Mouse (Mus musculus) MEL (cell line): ENCODE measurements around the gene Chuk. TPM values are rescaled to one million over a fixed set of nuclear protein-coding genes. Genes with fewer than 3 reads are reported as not detected.
A peak's percentile ranks its signal among the peaks of the same experiment; 100 is the strongest.

Experiments
- DNase-seq: peaks from one replicate; pipeline ENCODE4 v3.0.0; 2011; ENCODE audit warnings: low read depth, low spot score
- H3K27ac ChIP-seq: 2 replicates; pipeline ENCODE4 v1.5.1; 2012; ENCODE audit warnings: low read depth, mild to moderate bottlenecking, control low read depth, low read length, moderate library complexity; ENCODE audit not compliant: control insufficient read depth
- H3K27me3 ChIP-seq, 2 experiments: fragments of 150-350 bp in 1 of 2; sonication (generic) in 1 of 2; 2 replicates each; pipeline ENCODE4 v1.6.1; 2012; ENCODE audit warnings: low read length in 2 of 2, mild to moderate bottlenecking in 2 of 2, improper control_type of control experiment in 1 of 2, moderate library complexity in 1 of 2; ENCODE audit not compliant: insufficient read depth in 2 of 2, control insufficient read depth in 1 of 2
- H3K36me3 ChIP-seq, 2 experiments: 2 replicates each; pipeline ENCODE4 v1.6.1; 2012 to 2014; ENCODE audit warnings: low read length in 2 of 2, improper control_type of control experiment in 1 of 2, inconsistent platforms in 1 of 2, mild to moderate bottlenecking in 1 of 2; ENCODE audit not compliant: insufficient read depth in 2 of 2, control insufficient read depth in 1 of 2
- H3K4me1 ChIP-seq, 2 experiments: fragments of 150-350 bp in 1 of 2; sonication (generic) in 1 of 2; 2 replicates each; pipeline ENCODE4 v1.6.1; 2012; ENCODE audit warnings: low read length in 2 of 2, improper control_type of control experiment in 1 of 2, mild to moderate bottlenecking in 1 of 2; ENCODE audit not compliant: insufficient read depth in 2 of 2, control insufficient read depth in 1 of 2
- H3K4me3 ChIP-seq, 2 experiments: fragments of 150-350 bp in 1 of 2; sonication (generic) in 1 of 2; 2 replicates each; pipeline ENCODE4 v1.5.1; 2012; ENCODE audit warnings: low read depth in 2 of 2, low read length in 2 of 2, mild to moderate bottlenecking in 2 of 2, moderate library complexity in 2 of 2, control low read depth in 1 of 2, improper control_type of control experiment in 1 of 2; ENCODE audit not compliant: control insufficient read depth in 1 of 2, insufficient read depth in 1 of 2
- H3K79me2 ChIP-seq: 2 replicates; pipeline ENCODE4 v1.6.1; 2012; ENCODE audit warnings: mild to moderate bottlenecking, low read length, moderate library complexity; ENCODE audit not compliant: control insufficient read depth, poor library complexity, insufficient read depth
- H3K9ac ChIP-seq: 2 replicates; pipeline ENCODE4 v1.6.1; 2012; ENCODE audit warnings: low read depth, mild to moderate bottlenecking, control low read depth, low read length, moderate library complexity; ENCODE audit not compliant: control insufficient read depth, poor library complexity, severe bottlenecking
- H3K9me3 ChIP-seq: fragments of 150-350 bp; sonication (generic); replicated peaks from 2 replicates; pipeline ENCODE4 v1.6.1; 2012; ENCODE audit warnings: mild to moderate bottlenecking, low read length, improper control_type of control experiment, moderate library complexity; ENCODE audit not compliant: insufficient read depth
- BHLHE40 ChIP-seq: IDR thresholded peaks from 2 replicates; pipeline ENCODE4 v1.6.1; 2012; ENCODE audit warnings: low read depth, mild to moderate bottlenecking, inconsistent platforms, low read length, improper control_type of control experiment, borderline replicate concordance
- CHD2 ChIP-seq: IDR thresholded peaks from 2 replicates; pipeline ENCODE4 v1.6.1; 2011; ENCODE audit warnings: low read length, improper control_type of control experiment
- CTCF ChIP-seq, 3 experiments: IDR thresholded peaks in 2 of 3; conservative IDR thresholded peaks in 1 of 3; 2 replicates each; pipeline ENCODE4 v1.5.1; 2011 to 2012; ENCODE audit warnings: low read length in 3 of 3, low read depth in 2 of 3, mild to moderate bottlenecking in 2 of 3, improper control_type of control experiment in 1 of 3, inconsistent platforms in 1 of 3, mixed read lengths in 1 of 3, moderate library complexity in 1 of 3; ENCODE audit not compliant: control insufficient read depth in 1 of 3, insufficient read depth in 1 of 3, poor library complexity in 1 of 3, severe bottlenecking in 1 of 3
- ELF1 ChIP-seq: IDR thresholded peaks from 2 replicates; pipeline ENCODE4 v1.6.1; 2014; ENCODE audit warnings: low read depth, mild to moderate bottlenecking, inconsistent platforms, low read length, improper control_type of control experiment, moderate library complexity
- EP300 ChIP-seq, 2 experiments: IDR thresholded peaks; 2 replicates each; pipeline ENCODE4 v1.6.1; 2011; ENCODE audit warnings: improper control_type of control experiment in 2 of 2, low read length in 2 of 2, low read depth in 1 of 2, mild to moderate bottlenecking in 1 of 2
- ETS1 ChIP-seq: IDR thresholded peaks from 2 replicates; pipeline ENCODE4 v1.6.1; 2012; ENCODE audit warnings: low read depth, mild to moderate bottlenecking, inconsistent platforms, low read length, improper control_type of control experiment, moderate library complexity
- GABPA ChIP-seq: IDR thresholded peaks from 2 replicates; pipeline ENCODE4 v1.6.1; 2012; ENCODE audit warnings: low read depth, mild to moderate bottlenecking, inconsistent platforms, low read length, improper control_type of control experiment, moderate library complexity
- GATA1 ChIP-seq: IDR thresholded peaks from 2 replicates; pipeline ENCODE4 v1.6.1; 2011; ENCODE audit warnings: low read depth, low read length, improper control_type of control experiment
- HCFC1 ChIP-seq: IDR thresholded peaks from 2 replicates; pipeline ENCODE4 v1.6.1; 2012; ENCODE audit warnings: low read depth, mild to moderate bottlenecking, inconsistent platforms, low read length, improper control_type of control experiment, moderate library complexity
- KAT2A ChIP-seq: conservative IDR thresholded peaks from 2 replicates; pipeline ENCODE4 v1.6.1; 2012; ENCODE audit warnings: low read depth, low read length, improper control_type of control experiment, inconsistent platforms
- MAFK ChIP-seq: IDR thresholded peaks from 2 replicates; pipeline ENCODE4 v1.6.1; 2011; ENCODE audit warnings: low read depth, mild to moderate bottlenecking, low read length, improper control_type of control experiment, borderline replicate concordance
- MAX ChIP-seq: IDR thresholded peaks from 2 replicates; pipeline ENCODE4 v1.6.1; 2011; ENCODE audit warnings: low read length, improper control_type of control experiment
- MAZ ChIP-seq: IDR thresholded peaks from 2 replicates; pipeline ENCODE4 v1.6.1; 2012; ENCODE audit warnings: low read depth, mild to moderate bottlenecking, inconsistent platforms, low read length, improper control_type of control experiment
- MEF2A ChIP-seq: IDR thresholded peaks from 2 replicates; pipeline ENCODE4 v1.6.1; 2014; ENCODE audit warnings: low read depth, mild to moderate bottlenecking, inconsistent platforms, low read length, improper control_type of control experiment; ENCODE audit not compliant: poor library complexity, insufficient replicate concordance, severe bottlenecking; ENCODE audit errors: extremely low read depth
- MXI1 ChIP-seq: IDR thresholded peaks from 2 replicates; pipeline ENCODE4 v1.6.1; 2011; ENCODE audit warnings: mild to moderate bottlenecking, low read depth, low read length, improper control_type of control experiment
- MYB ChIP-seq: IDR thresholded peaks from 2 replicates; pipeline ENCODE4 v1.6.1; 2011; ENCODE audit warnings: mild to moderate bottlenecking, low read depth, low read length, improper control_type of control experiment
- MYC ChIP-seq: IDR thresholded peaks from 2 replicates; pipeline ENCODE4 v1.6.1; 2011; ENCODE audit warnings: low read depth, mild to moderate bottlenecking, low read length, improper control_type of control experiment, moderate library complexity
- NELFE ChIP-seq: IDR thresholded peaks from 2 replicates; pipeline ENCODE4 v1.6.1; 2011; ENCODE audit warnings: low read depth, low read length, improper control_type of control experiment
- NRF1 ChIP-seq: IDR thresholded peaks from 2 replicates; pipeline ENCODE4 v1.6.1; 2014; ENCODE audit warnings: low read depth, mild to moderate bottlenecking, inconsistent platforms, low read length, improper control_type of control experiment, moderate library complexity; ENCODE audit not compliant: poor library complexity, insufficient read depth, severe bottlenecking
- POLR2A ChIP-seq, 2 experiments: IDR thresholded peaks; 2 replicates each; pipeline ENCODE4 v1.6.1; 2011 to 2012; ENCODE audit warnings: low read length in 2 of 2, mild to moderate bottlenecking in 2 of 2, control low read depth in 1 of 2, improper control_type of control experiment in 1 of 2, low read depth in 1 of 2, moderate library complexity in 1 of 2; ENCODE audit not compliant: control insufficient read depth in 1 of 2, insufficient read depth in 1 of 2, poor library complexity in 1 of 2
- POLR2AphosphoS2 ChIP-seq: IDR thresholded peaks from 2 replicates; pipeline ENCODE4 v1.6.1; 2011; ENCODE audit warnings: low read length, improper control_type of control experiment
- POLR2AphosphoS5 ChIP-seq: IDR thresholded peaks from 2 replicates; pipeline ENCODE4 v1.6.1; 2012; ENCODE audit warnings: low read depth, borderline replicate concordance, mild to moderate bottlenecking, inconsistent platforms, low read length, moderate library complexity, mixed read lengths
- RCOR1 ChIP-seq: IDR thresholded peaks from 2 replicates; pipeline ENCODE4 v1.6.1; 2012; ENCODE audit warnings: low read depth, mild to moderate bottlenecking, inconsistent platforms, low read length, improper control_type of control experiment
- SIN3A ChIP-seq: IDR thresholded peaks from 2 replicates; pipeline ENCODE4 v1.6.1; 2012; ENCODE audit warnings: low read length, improper control_type of control experiment, inconsistent platforms
- TAL1 ChIP-seq: IDR thresholded peaks from 2 replicates; pipeline ENCODE4 v1.6.1; 2012; ENCODE audit warnings: mild to moderate bottlenecking, inconsistent platforms, low read length, moderate library complexity, mixed read lengths
- TBP ChIP-seq: IDR thresholded peaks from 2 replicates; pipeline ENCODE4 v1.8.0; 2011; ENCODE audit warnings: low read depth, low read length, improper control_type of control experiment
- TCF12 ChIP-seq: IDR thresholded peaks from 2 replicates; pipeline ENCODE4 v1.6.1; 2014; ENCODE audit warnings: low read depth, mild to moderate bottlenecking, inconsistent platforms, low read length, improper control_type of control experiment, moderate library complexity
- USF1 ChIP-seq: IDR thresholded peaks from 2 replicates; pipeline ENCODE4 v1.6.1; 2014; ENCODE audit warnings: low read depth, mild to moderate bottlenecking, inconsistent platforms, low read length, improper control_type of control experiment, moderate library complexity
- ZKSCAN1 ChIP-seq: IDR thresholded peaks from 2 replicates; pipeline ENCODE4 v1.6.1; 2012; ENCODE audit warnings: low read depth, mild to moderate bottlenecking, inconsistent platforms, low read length, improper control_type of control experiment, moderate library complexity
- ZMIZ1 ChIP-seq: IDR thresholded peaks from 2 replicates; pipeline ENCODE4 v1.6.1; 2012; ENCODE audit warnings: low read depth, mild to moderate bottlenecking, inconsistent platforms, low read length, improper control_type of control experiment, moderate library complexity
- ZNF384 ChIP-seq: IDR thresholded peaks from 2 replicates; pipeline ENCODE4 v1.6.1; 2012; ENCODE audit warnings: low read depth, mild to moderate bottlenecking, inconsistent platforms, low read length, improper control_type of control experiment
- polyA plus RNA-seq, 2 experiments: library from polyadenylated mRNA; stranded (reverse) in 1 of 2; unstranded in 1 of 2; fragments of >175 nt in 1 of 2; fragments of >200 nt in 1 of 2; gene quantifications; 2 replicates each; pipeline versions ENCODE4 v1.2.1 to v1.2.4; 2012; ENCODE audit warnings: low replicate concordance in 2 of 2, low read depth in 1 of 2; ENCODE audit not compliant: insufficient read length in 2 of 2, insufficient read depth in 1 of 2, missing spikeins in 1 of 2
- total RNA-seq: library from RNA; depleted of rRNA; stranded (reverse); fragments of 300-350 nt; gene quantifications from 2 replicates; pipeline ENCODE4 v1.2.3, GENCODE M21; 2012

Gene Chuk
- total and polyA plus RNA-seq, 3 experiments: 50.5 to 463 (median 58.3) TPM

GRCm38 (mm10) chr19:44145702-44146567 is 38.7 kb upstream of the Chuk start, which contains the start of gene Bloc1s2:
TSS of gene Bloc1s2 (minus strand) at chr19:44146446.
- H3K27ac ChIP-seq: peak within 1 kb of the TSS; percentile 74

GRCm38 (mm10) chr19:44144366-44144765 is 37.1 kb upstream of the Chuk start:
- H3K27ac ChIP-seq: peak overlapping the region; percentile 74
- peak overlapping the region in 1 of 2 experiments; percentile 26; a peak in 2 of 4 replicates for H3K4me3 ChIP-seq
- no peaks in the 10 kb centered on the region for H3K9me3 ChIP-seq
- H3K79me2 ChIP-seq: peaks cover 24% of the 10 kb centered on the region
- H3K36me3 ChIP-seq: peaks cover 19 to 36% of the 10 kb centered on the region in 2 experiments
- H3K9ac ChIP-seq: peak overlapping the region; percentile 83
- DNase-seq: peak; percentile 94
- peaks cover 12 to 36% of the 10 kb centered on the region in 2 experiments for H3K4me1 ChIP-seq
- H3K27me3 ChIP-seq: peaks cover 0 to 2% of the 10 kb centered on the region in 2 experiments; a peak in 2 of 4 replicates
- TF ChIP-seq NRF1: no peak
- peak; percentile 58; the same call in 1 of the 2 replicates for TF ChIP-seq MAX
- no peak for TF ChIP-seq POLR2A (IDR thresholded peaks at IDR 0.05; ENCODE audit: control insufficient read depth in 1 of 2, insufficient read depth in 1 of 2, low read depth in 1 of 2, low read length in 2 of 2, poor library complexity in 1 of 2)
- TF ChIP-seq GATA1: peak; percentile 85
- no peak for TF ChIP-seq MAZ
- TF ChIP-seq ZMIZ1: no peak
- peak; percentile 99 for TF ChIP-seq MYB
- peak; percentile 40; the same call in 1 of the 2 replicates for TF ChIP-seq HCFC1
- TF ChIP-seq CHD2: no peak
- peak; percentile 93 to 95 for TF ChIP-seq EP300 (IDR thresholded peaks at IDR 0.05; ENCODE audit: low read depth in 1 of 2, low read length in 2 of 2)
- peak; percentile 64 for TF ChIP-seq TAL1
- no peak for TF ChIP-seq POLR2AphosphoS5
- TF ChIP-seq KAT2A: no peak
- peak; percentile 90 for TF ChIP-seq RCOR1
- TF ChIP-seq CTCF (IDR thresholded peaks at IDR 0.05 in 2 of 3, conservative IDR thresholded peaks at IDR 0.05 in 1 of 3; ENCODE audit: control insufficient read depth in 1 of 3, insufficient read depth in 1 of 3, low read depth in 2 of 3, low read length in 3 of 3, poor library complexity in 1 of 3, severe bottlenecking in 1 of 3): no peak
- peak; percentile 77; the same call in 1 of the 2 replicates for TF ChIP-seq MYC
- TF ChIP-seq ZKSCAN1: no peak
- no peak for TF ChIP-seq MEF2A

More at GRCm38 (mm10) chr19:44145702-44146567, 38.7 kb upstream of the Chuk start, which contains the start of gene Bloc1s2:
- H3K9me3 ChIP-seq: no peaks in the 10 kb centered on the region
- H3K27me3 ChIP-seq: peaks cover 8% of the 10 kb centered on the region in 2 experiments
- peaks cover 24% of the 10 kb centered on the region for H3K79me2 ChIP-seq
- H3K36me3 ChIP-seq: peaks cover 16 to 36% of the 10 kb centered on the region in 2 experiments
- H3K9ac ChIP-seq: peak within 1 kb of the TSS; percentile 83
- peaks cover 12 to 36% of the 10 kb centered on the region in 2 experiments for H3K4me1 ChIP-seq
- DNase-seq: peak; percentile 96
- TF ChIP-seq POLR2AphosphoS5 (no peak), GABPA (no peak), KAT2A (no peak; the same call in 1 of the 2 replicates), TCF12 (peak; percentile 72), MAFK (no peak), POLR2A (IDR thresholded peaks at IDR 0.05; ENCODE audit: control insufficient read depth in 1 of 2, insufficient read depth in 1 of 2, low read depth in 1 of 2, low read length in 2 of 2, poor library complexity in 1 of 2) (peak; percentile 91 to 93), BHLHE40 (no peak), MXI1 (peak; percentile 70), ZNF384 (no peak), TBP (peak; percentile 71), ZMIZ1 (peak; percentile 87), ETS1 (peak; percentile 46; the same call in 1 of the 2 replicates), CTCF (IDR thresholded peaks at IDR 0.05 in 2 of 3, conservative IDR thresholded peaks at IDR 0.05 in 1 of 3; ENCODE audit: control insufficient read depth in 1 of 3, insufficient read depth in 1 of 3, low read depth in 2 of 3, low read length in 3 of 3, poor library complexity in 1 of 3, severe bottlenecking in 1 of 3) (no peak), EP300 (IDR thresholded peaks at IDR 0.05; ENCODE audit: low read depth in 1 of 2, low read length in 2 of 2) (peak in 1 of 2 experiments; percentile 42; a peak in 1 of 4 replicates), NRF1 (peak; percentile 85), MAX (peak; percentile 80), USF1 (no peak), MYC (peak; percentile 54; the same call in 1 of the 2 replicates), MAZ (peak; percentile 83), HCFC1 (peak; percentile 83), NELFE (peak; percentile 92), TAL1 (no peak), SIN3A (peak; percentile 79; the same call in 1 of the 2 replicates), ELF1 (peak; percentile 96), POLR2AphosphoS2 (peak; percentile 92), MYB (no peak)
- peak within 1 kb of the TSS; percentile 73 to 83 for H3K4me3 ChIP-seq
